Mouse (Mus musculus): ENCODE measurements around the gene Bsx. TPM values are rescaled to one million over a fixed set of nuclear protein-coding genes. Genes with fewer than 3 reads are reported as not detected.
A peak's percentile ranks its signal among the peaks of the same experiment; 100 is the strongest.

Bsx gene
- polyA plus RNA-seq (2012; ENCODE audit: insufficient read depth, low replicate concordance) = not detected in 2 replicates

DNA sequence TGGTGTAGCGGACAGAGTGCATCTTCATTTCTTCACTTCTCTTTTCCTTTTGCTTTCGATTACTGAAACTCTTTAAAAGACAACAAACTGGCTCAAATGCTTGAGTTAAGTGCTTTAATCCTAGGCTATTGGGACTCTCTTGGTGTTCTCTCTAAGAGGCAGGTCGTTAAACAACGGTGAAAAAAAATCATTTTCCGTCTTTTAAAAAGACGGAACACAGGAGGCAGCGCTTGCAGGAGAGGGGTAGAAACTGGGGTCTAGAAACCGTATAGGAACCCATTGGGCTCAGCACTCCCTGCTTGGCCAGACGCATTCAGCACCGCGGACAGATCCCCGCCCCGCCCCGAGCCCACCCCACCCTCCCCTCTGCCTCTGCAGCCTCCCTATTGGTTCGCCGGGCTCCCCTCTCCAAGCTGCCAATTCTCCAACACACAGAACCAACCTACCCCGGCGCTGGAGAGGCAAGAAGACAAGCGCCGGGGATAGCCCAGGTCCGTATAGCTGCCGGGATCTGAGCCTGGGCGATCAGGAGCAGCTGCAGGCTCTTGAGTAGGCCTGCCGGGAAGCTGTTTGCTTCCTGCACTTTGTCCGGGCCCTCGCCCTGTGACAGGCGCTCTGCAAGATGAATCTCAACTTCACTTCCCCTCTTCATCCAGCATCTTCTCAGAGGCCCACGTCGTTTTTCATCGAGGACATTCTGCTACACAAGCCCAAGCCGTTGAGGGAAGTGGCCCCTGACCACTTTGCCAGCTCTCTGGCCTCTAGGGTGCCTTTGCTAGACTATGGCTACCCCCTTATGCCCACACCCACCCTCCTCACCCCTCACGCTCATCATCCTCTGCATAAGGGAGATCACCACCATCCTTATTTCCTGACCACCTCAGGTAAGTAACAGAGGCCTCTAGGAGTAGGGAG lies at the start of gene Bsx:
Gene Bsx, plus strand, starts transcription at position 572 of the 915 bp plus-strand sequence.
- no peaks in the 10 kb centered on the region for H3K36me3 ChIP-seq (replicated peaks; ENCODE audit: low read length)
- peaks cover 90% of the 10 kb centered on the region for H3K27me3 ChIP-seq (replicated peaks)
- TF ChIP-seq FLI1 (IDR thresholded peaks at IDR 0.05; ENCODE audit: low read length) (no peak), GATA1 (IDR thresholded peaks at IDR 0.05; ENCODE audit: borderline replicate concordance, low read length) (no peak)
- H3K4me1 ChIP-seq = peaks cover 29% of the 10 kb centered on the region
- 0 out of 2 replicates have a peak, but pooled peaks cover 3% of the 10 kb centered on the region for H3K9me3 ChIP-seq
- H3K4me3 ChIP-seq (replicated peaks) = no peak within 1 kb of the TSS

DNA sequence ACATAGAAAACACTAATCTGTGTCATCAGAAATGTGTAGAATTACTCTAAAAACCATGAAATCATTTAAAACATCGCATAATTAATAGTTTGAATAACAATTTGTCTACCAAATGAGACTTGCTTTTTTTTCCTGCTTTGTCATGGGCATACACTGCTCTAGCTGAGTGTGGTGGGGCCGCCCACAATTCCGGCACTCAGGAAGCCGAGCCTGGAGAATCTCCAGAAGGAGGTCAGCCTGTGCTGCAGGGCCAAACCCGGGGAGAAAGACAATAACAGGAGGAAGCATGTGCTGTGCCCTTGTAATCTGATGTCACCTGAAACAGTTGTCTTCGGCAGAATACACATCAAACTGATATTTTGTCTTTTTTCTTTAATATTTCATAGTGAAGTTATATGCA lies 48.3 kb upstream of the Bsx start:
- peaks cover 38% of the 10 kb centered on the region for H3K27me3 ChIP-seq (replicated peaks)
- H3K9me3 ChIP-seq = no peaks in the 10 kb centered on the region
- no peak for TF ChIP-seq FLI1 (IDR thresholded peaks at IDR 0.05; ENCODE audit: low read length)
- no peak for TF ChIP-seq GATA1 (IDR thresholded peaks at IDR 0.05; ENCODE audit: borderline replicate concordance, low read length)
- H3K4me1 ChIP-seq = peaks cover 9% of the 10 kb centered on the region
- no peak overlapping the region for H3K4me3 ChIP-seq (replicated peaks)
- no peaks in the 10 kb centered on the region for H3K36me3 ChIP-seq (replicated peaks; ENCODE audit: low read length)

DNA sequence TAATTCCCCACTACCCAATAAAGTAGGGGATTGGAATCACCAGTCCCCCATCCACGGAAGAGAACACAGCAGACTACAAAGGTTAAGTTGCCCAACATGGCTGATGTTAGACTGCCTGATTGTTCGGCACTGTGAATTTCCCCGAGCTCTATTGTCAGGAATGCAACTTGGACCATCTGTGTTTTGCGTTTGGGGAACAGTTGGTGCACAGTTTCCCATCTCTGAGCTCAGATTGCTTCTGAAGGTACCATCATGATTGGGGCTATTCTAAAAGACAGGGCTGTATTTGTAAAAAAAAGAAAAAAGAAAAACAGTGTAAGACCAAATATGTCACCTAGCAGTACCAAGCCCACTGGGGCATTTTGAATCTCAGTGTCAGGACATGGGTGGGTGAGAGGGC lies 46.6 kb upstream of the Bsx start:
- Histone ChIP-seq H3K4me1 (0 out of 2 replicates have a peak, but pooled peaks cover 3% of the 10 kb centered on the region), H3K36me3 (replicated peaks; ENCODE audit: low read length) (no peaks in the 10 kb centered on the region), H3K27me3 (replicated peaks) (peaks cover 28% of the 10 kb centered on the region), H3K9me3 (no peaks in the 10 kb centered on the region), H3K4me3 (replicated peaks) (no peak overlapping the region)
- TF ChIP-seq GATA1 (IDR thresholded peaks at IDR 0.05; ENCODE audit: borderline replicate concordance, low read length) = no peak
- no peak for TF ChIP-seq FLI1 (IDR thresholded peaks at IDR 0.05; ENCODE audit: low read length)

DNA sequence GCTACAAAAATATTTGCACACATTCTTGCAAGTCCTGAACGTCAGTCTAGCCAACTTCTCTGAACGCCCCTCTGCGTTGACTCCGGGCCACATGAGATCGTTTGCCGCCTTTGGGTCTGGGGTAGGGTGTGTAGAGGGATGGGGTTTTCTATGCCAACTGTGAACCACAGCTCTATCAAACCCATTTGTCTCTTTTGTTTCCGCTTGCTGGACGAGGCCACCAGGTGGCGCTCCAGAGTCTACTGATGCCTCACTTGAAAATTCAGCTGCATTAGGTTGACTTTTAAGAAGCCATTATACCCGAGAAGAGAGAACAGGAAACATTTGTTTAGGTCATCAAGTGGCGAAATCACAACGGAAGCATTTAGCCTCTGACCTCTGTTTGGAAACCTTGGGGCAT lies 39.4 kb upstream of the Bsx start:
- H3K4me3 ChIP-seq (replicated peaks) = no peak overlapping the region
- H3K9me3 ChIP-seq = 0 out of 2 replicates have a peak, but pooled peaks cover 2% of the 10 kb centered on the region
- H3K4me1 ChIP-seq = peaks cover 10% of the 10 kb centered on the region
- H3K36me3 ChIP-seq (replicated peaks; ENCODE audit: low read length) = no peaks in the 10 kb centered on the region
- no peak for TF ChIP-seq FLI1 (IDR thresholded peaks at IDR 0.05; ENCODE audit: low read length)
- TF ChIP-seq GATA1 (IDR thresholded peaks at IDR 0.05; ENCODE audit: borderline replicate concordance, low read length) = no peak
- H3K27me3 ChIP-seq (replicated peaks) = peaks cover 7% of the 10 kb centered on the region

- Histone ChIP-seq H3K4me3 (replicated peaks) (no peak overlapping the region), H3K4me1 (peaks cover 13% of the 10 kb centered on the region), H3K9me3 (0 out of 2 replicates have a peak, but pooled peaks cover 2% of the 10 kb centered on the region), H3K36me3 (replicated peaks; ENCODE audit: low read length) (no peaks in the 10 kb centered on the region), H3K27me3 (replicated peaks) (peaks cover 8% of the 10 kb centered on the region)
- no peak for TF ChIP-seq GATA1 (IDR thresholded peaks at IDR 0.05; ENCODE audit: borderline replicate concordance, low read length)
- TF ChIP-seq FLI1 (IDR thresholded peaks at IDR 0.05; ENCODE audit: low read length) = no peak
Measured at GRCm38 (mm10) chr9:40836681-40837080, 37.2 kb upstream of the Bsx start.

DNA sequence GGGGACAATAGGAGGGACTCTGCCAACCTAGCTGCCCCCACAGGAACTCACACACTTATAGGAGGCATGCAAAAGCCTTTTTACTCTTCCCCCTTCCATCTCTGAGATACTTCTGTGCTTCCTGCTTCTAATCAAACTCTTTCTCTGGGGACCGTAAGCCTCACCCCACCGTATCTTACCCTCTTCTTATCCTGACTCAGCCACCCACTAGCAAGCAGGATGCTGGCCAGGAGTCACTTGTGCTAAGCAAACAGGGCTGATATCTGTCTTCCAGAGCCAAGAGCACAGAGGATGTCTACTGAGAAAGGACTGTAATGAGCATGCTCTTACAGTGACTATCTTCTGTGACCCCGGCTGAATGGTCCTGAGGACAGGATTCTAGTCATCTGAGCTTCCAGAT lies 34.3 kb upstream of the Bsx start:
- TF ChIP-seq GATA1 (IDR thresholded peaks at IDR 0.05; ENCODE audit: borderline replicate concordance, low read length) (no peak), FLI1 (IDR thresholded peaks at IDR 0.05; ENCODE audit: low read length) (no peak)
- peaks cover 9% of the 10 kb centered on the region for H3K4me1 ChIP-seq
- H3K36me3 ChIP-seq (replicated peaks; ENCODE audit: low read length) = no peaks in the 10 kb centered on the region
- H3K27me3 ChIP-seq (replicated peaks) = peaks cover 10% of the 10 kb centered on the region
- no peak overlapping the region for H3K4me3 ChIP-seq (replicated peaks)
- 0 out of 2 replicates have a peak, but pooled peaks cover 2% of the 10 kb centered on the region for H3K9me3 ChIP-seq

DNA sequence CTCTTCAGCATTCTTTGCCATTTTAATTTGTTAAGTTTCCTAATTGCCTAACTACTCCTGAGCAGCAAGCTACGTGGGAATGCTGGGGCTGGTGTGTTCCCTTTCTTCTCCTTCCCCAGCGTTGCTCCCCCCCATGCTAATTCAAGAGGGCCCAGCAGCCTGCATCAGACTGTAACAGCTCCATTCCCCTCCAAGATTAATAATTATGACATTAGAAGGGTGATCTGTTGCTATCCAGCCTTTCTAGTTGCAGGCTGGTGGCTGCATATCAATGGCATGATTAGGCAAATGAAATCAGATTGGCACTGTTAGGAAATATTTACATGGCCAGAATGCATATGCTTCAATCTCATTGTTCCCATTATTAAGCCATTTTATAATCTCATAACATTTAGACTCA lies 22.4 kb upstream of the Bsx start:
- H3K9me3 ChIP-seq = no peaks in the 10 kb centered on the region
- no peaks in the 10 kb centered on the region for H3K36me3 ChIP-seq (replicated peaks; ENCODE audit: low read length)
- no peaks in the 10 kb centered on the region for H3K4me1 ChIP-seq
- no peak for TF ChIP-seq GATA1 (IDR thresholded peaks at IDR 0.05; ENCODE audit: borderline replicate concordance, low read length)
- TF ChIP-seq FLI1 (IDR thresholded peaks at IDR 0.05; ENCODE audit: low read length) = no peak
- no peak overlapping the region for H3K4me3 ChIP-seq (replicated peaks)
- peaks cover 31% of the 10 kb centered on the region for H3K27me3 ChIP-seq (replicated peaks)

DNA sequence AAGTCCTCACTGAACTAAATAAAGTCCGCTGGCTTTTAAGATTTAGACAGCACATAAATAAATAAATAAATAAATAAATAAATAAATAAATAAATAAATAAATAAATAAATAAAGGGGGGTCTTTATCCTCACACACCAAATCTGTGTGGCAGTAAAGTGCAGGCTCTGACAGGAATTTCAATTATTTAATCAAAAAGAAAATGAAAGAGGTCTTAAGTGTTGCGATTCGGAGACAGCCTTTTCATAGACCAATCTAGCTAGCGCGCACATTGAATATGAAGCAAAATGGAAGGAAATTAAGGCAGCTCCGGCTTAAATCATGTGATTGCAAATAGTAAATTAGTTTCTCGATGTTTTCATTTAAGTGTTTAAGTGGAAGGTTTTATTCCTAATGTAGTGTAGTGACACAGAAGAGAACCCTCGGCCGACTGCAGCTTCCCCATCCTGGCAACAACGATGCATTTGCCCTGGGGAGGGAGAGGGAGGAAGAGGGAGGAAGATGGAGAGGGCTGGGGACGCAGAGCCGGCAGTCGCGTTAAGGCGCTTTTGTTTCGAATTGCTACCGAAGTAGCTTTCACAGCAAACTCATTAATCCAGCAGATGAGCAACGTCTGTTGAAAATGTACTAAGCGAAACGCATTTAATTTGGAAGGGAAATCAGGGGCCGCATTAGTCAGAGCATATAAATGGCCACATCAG lies 15.3 kb upstream of the Bsx start:
- H3K9me3 ChIP-seq = no peaks in the 10 kb centered on the region
- TF ChIP-seq GATA1 (IDR thresholded peaks at IDR 0.05; ENCODE audit: borderline replicate concordance, low read length) = no peak
- no peak for TF ChIP-seq FLI1 (IDR thresholded peaks at IDR 0.05; ENCODE audit: low read length)
- H3K4me1 ChIP-seq = peaks cover 4% of the 10 kb centered on the region; the same call in 1 of the 2 replicates
- H3K27me3 ChIP-seq (replicated peaks) = peaks cover 43% of the 10 kb centered on the region
- H3K4me3 ChIP-seq (replicated peaks) = peak overlapping the region; percentile 88
- no peaks in the 10 kb centered on the region for H3K36me3 ChIP-seq (replicated peaks; ENCODE audit: low read length)

DNA sequence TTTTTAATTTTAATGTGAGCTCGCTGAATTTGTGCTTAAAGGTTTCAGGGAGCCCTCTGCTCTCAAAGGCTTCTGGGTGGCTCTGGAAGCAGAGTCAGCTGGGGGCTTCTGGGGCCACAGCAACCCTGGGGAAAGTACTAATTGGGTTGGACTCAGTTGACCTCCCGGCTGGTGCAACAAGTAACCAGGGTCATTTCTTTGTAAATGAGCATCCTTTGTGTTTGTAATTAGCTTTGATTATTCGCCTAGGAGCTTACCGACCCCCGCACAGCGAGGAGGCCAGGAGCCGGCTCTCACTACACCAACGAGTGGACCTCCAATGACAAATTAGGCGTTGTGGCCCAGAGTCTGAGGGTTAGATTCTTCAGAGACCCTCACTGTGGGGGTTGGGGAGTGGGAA lies 14.7 kb upstream of the Bsx start:
- Histone ChIP-seq H3K9me3 (no peaks in the 10 kb centered on the region), H3K36me3 (replicated peaks; ENCODE audit: low read length) (no peaks in the 10 kb centered on the region), H3K4me1 (peaks cover 4% of the 10 kb centered on the region; the same call in 1 of the 2 replicates), H3K4me3 (replicated peaks) (no peak overlapping the region), H3K27me3 (replicated peaks) (peaks cover 40% of the 10 kb centered on the region)
- TF ChIP-seq GATA1 (IDR thresholded peaks at IDR 0.05; ENCODE audit: borderline replicate concordance, low read length) (no peak), FLI1 (IDR thresholded peaks at IDR 0.05; ENCODE audit: low read length) (no peak)
